ENCODE assay signal across 25 mouse cellular contexts in genomic region chr4:105853086-105853485, GRCm38 (mm10).
A peak's percentile ranks its signal among the peaks of the same experiment; 100 is the strongest.
DNase-seq lines count a peak whose midpoint lies in the region; ATAC-seq and TF ChIP-seq lines count a peak whose summit lies in the region.
"Had no signal": no experiment of that assay in that cellular context is flagged by ENCODE, and none has a peak within 500 bp of the region (broad histone marks: within the 10 kb centered on the region; RNA-seq: fewer than 3 reads in every experiment).

No protein-coding gene starts in this region.

- peak; percentile 6 for DNase-seq in limb, embryonic 14.5 days (ENCODE audit: low spot score)
- no peak for DNase-seq in limb, embryonic 10.5 days (ENCODE audit: low spot score)
- peak; percentile 77 for DNase-seq in NIH3T3 (ENCODE audit: low read depth)
- peak; percentile 33 for DNase-seq in embryonic facial prominence, embryonic 14.5 days (ENCODE audit: low spot score)
- peak; percentile 23 for DNase-seq in fibroblast of lung, adult 2 months (ENCODE audit: low read depth)
- DNase-seq: adrenal gland, postnatal 10 days; adrenal gland, postnatal 36 days; cerebellum, adult 18-20 months; cerebellum, adult 9-10 months; cerebellum, postnatal 14 days; gastrocnemius, postnatal 10 days; gastrocnemius, postnatal 36 days; heart, postnatal 36 days; kidney, adult 2 months had no signal

- H3K27me3 ChIP-seq in limb, embryonic 14.5 days (ENCODE audit: control insufficient read depth, insufficient read depth, low read length): no peaks in the 10 kb centered on the region
- no peaks in the 10 kb centered on the region for H3K27me3 ChIP-seq in limb, embryonic 10.5 days (ENCODE audit: low read depth, poor library complexity, severe bottlenecking)
- H3K27me3 ChIP-seq in embryonic facial prominence, embryonic 14.5 days (replicated peaks; ENCODE audit: control insufficient read depth, insufficient read depth, low read length): no peaks in the 10 kb centered on the region
- H3K27me3 ChIP-seq in forebrain, embryonic 15.5 days: no peaks in the 10 kb centered on the region
- H3K27me3 ChIP-seq: embryonic facial prominence, embryonic 13.5 days; hindbrain, embryonic 13.5 days; Patski had no signal

- H3K4me3 ChIP-seq in limb, embryonic 14.5 days (replicated peaks; ENCODE audit: low read length): no peak overlapping the region
- H3K4me3 ChIP-seq in limb, embryonic 10.5 days: no peak overlapping the region
- no peak overlapping the region for H3K4me3 ChIP-seq in embryonic facial prominence, embryonic 14.5 days (ENCODE audit: low read depth, low read length)
- H3K4me3 ChIP-seq in forebrain, embryonic 15.5 days: no peak overlapping the region
- H3K4me3 ChIP-seq: embryonic facial prominence, embryonic 13.5 days; erythroblast, embryonic 14.5 days; hindbrain, embryonic 10.5 days; hindbrain, embryonic 13.5 days had no signal

- no peaks in the 10 kb centered on the region for H3K4me1 ChIP-seq in limb, embryonic 14.5 days (ENCODE audit: control insufficient read depth, insufficient read depth, low read length)
- peaks cover 9% of the 10 kb centered on the region for H3K4me1 ChIP-seq in limb, embryonic 10.5 days
- no peaks in the 10 kb centered on the region for H3K4me1 ChIP-seq in embryonic facial prominence, embryonic 14.5 days (ENCODE audit: control insufficient read depth, insufficient read depth, low read length)
- no peaks in the 10 kb centered on the region for H3K4me1 ChIP-seq in forebrain, embryonic 15.5 days
- H3K4me1 ChIP-seq: embryonic facial prominence, embryonic 13.5 days; hindbrain, embryonic 10.5 days; hindbrain, embryonic 13.5 days had no signal

- ATAC-seq in limb, embryonic 14.5 days (ENCODE audit: low FRiP score, low read depth): no peak
- no peak for ATAC-seq in embryonic facial prominence, embryonic 14.5 days (ENCODE audit: low read depth)
- no peak for ATAC-seq in forebrain, embryonic 15.5 days (replicated peaks)
- ATAC-seq in erythroid progenitor cell, adult 5-6 weeks (replicated peaks; ENCODE audit: low FRiP score, poor library complexity, severe bottlenecking): no peak
- ATAC-seq: forebrain, embryonic 14.5 days; hindbrain, embryonic 16.5 days; intestine, postnatal 0 days; Patski had no signal

- H3K9ac ChIP-seq in limb, embryonic 14.5 days (ENCODE audit: low read depth, low read length, severe bottlenecking): no peak overlapping the region
- H3K9ac ChIP-seq in embryonic facial prominence, embryonic 14.5 days (ENCODE audit: low read depth, low read length): no peak overlapping the region
- no peak overlapping the region for H3K9ac ChIP-seq in forebrain, embryonic 15.5 days (replicated peaks)
- H3K9ac ChIP-seq: embryonic facial prominence, embryonic 13.5 days; hindbrain, embryonic 13.5 days had no signal

- H3K4me2 ChIP-seq in limb, embryonic 14.5 days (replicated peaks; ENCODE audit: low read depth, low read length, severe bottlenecking): no peak overlapping the region
- H3K4me2 ChIP-seq in embryonic facial prominence, embryonic 14.5 days (ENCODE audit: low read depth, low read length): no peak overlapping the region
- no peak overlapping the region for H3K4me2 ChIP-seq in forebrain, embryonic 15.5 days (replicated peaks)
- H3K4me2 ChIP-seq: embryonic facial prominence, embryonic 13.5 days; heart, embryonic 11.5 days; hindbrain, embryonic 13.5 days had no signal

- H3K9me3 ChIP-seq in limb, embryonic 14.5 days (ENCODE audit: control insufficient read depth, low read length): no peaks in the 10 kb centered on the region
- no peaks in the 10 kb centered on the region for H3K9me3 ChIP-seq in limb, embryonic 10.5 days (replicated peaks)
- peaks cover 8% of the 10 kb centered on the region for H3K9me3 ChIP-seq in embryonic facial prominence, embryonic 14.5 days (ENCODE audit: control insufficient read depth, low read length)
- H3K9me3 ChIP-seq in forebrain, embryonic 15.5 days: no peaks in the 10 kb centered on the region

- no peak overlapping the region for H3K27ac ChIP-seq in limb, embryonic 14.5 days (replicated peaks; ENCODE audit: low read depth, low read length)
- no peak overlapping the region for H3K27ac ChIP-seq in limb, embryonic 10.5 days
- no peak overlapping the region for H3K27ac ChIP-seq in embryonic facial prominence, embryonic 14.5 days (replicated peaks; ENCODE audit: low read depth, low read length)
- H3K27ac ChIP-seq in forebrain, embryonic 15.5 days (replicated peaks): no peak overlapping the region
- H3K27ac ChIP-seq: embryonic facial prominence, embryonic 13.5 days; hindbrain, embryonic 10.5 days; hindbrain, embryonic 13.5 days had no signal

- no peaks in the 10 kb centered on the region for H3K36me3 ChIP-seq in limb, embryonic 14.5 days (ENCODE audit: control insufficient read depth, insufficient read depth, low read length)
- no peaks in the 10 kb centered on the region for H3K36me3 ChIP-seq in limb, embryonic 10.5 days
- no peaks in the 10 kb centered on the region for H3K36me3 ChIP-seq in embryonic facial prominence, embryonic 14.5 days (ENCODE audit: control insufficient read depth, insufficient read depth, low read length)
- H3K36me3 ChIP-seq in forebrain, embryonic 15.5 days: no peaks in the 10 kb centered on the region
- H3K36me3 ChIP-seq: embryonic facial prominence, embryonic 13.5 days; hindbrain, embryonic 10.5 days; hindbrain, embryonic 13.5 days had no signal

- 92% methylated on average over 6 of the region's 6 CpGs for WGBS in limb, embryonic 14.5 days
- 94% methylated on average over 6 of the region's 6 CpGs for WGBS in limb, embryonic 10.5 days
- 81% methylated on average over 6 of the region's 6 CpGs for WGBS in embryonic facial prominence, embryonic 14.5 days
- 96% methylated on average over 6 of the region's 6 CpGs for WGBS in forebrain, embryonic 15.5 days

- TF ChIP-seq POLR2A in limb, embryonic 14.5 days (IDR thresholded peaks at IDR 0.05; ENCODE audit: borderline replicate concordance, extremely low read depth, insufficient read depth, insufficient read length): no peak
